Mouse (Mus musculus) yolk sac, embryonic 10.5 days (tissue): ENCODE results near the gene Sh2d3c.

Source experiments
- DNase-seq: peaks from one replicate; pipeline ENCODE4 v3.0.0-alpha.2; 2017; ENCODE audit warnings: low spot score

The Sh2d3c gene

GRCm38 (mm10) chr2:32795748-32796418, 75.0 kb downstream of the Sh2d3c start:
- no peak for DNase-seq

GRCm38 (mm10) chr2:32798251-32798962, 77.6 kb downstream of the Sh2d3c start:
- no peak for DNase-seq
